Mouse (Mus musculus) cerebellum, adult 9-11 months (tissue): ENCODE measurements around the gene Olfr330.
"Not testable (repeated sequence)": the region's sequence is repeated elsewhere in the genome, so short reads cannot be mapped to it uniquely, and the experiment has no call there.

Experiments used
- DNase-seq: peaks from one replicate; pipeline ENCODE4 v3.0.0; 2022

Olfr330 gene

GRCm38 (mm10) chr11:58534736-58535135, at the start of gene Olfr330:
Olfr330 (minus strand) TSS chr11:58534836.
- DNase-seq, result not testable (repeated sequence)

DNA sequence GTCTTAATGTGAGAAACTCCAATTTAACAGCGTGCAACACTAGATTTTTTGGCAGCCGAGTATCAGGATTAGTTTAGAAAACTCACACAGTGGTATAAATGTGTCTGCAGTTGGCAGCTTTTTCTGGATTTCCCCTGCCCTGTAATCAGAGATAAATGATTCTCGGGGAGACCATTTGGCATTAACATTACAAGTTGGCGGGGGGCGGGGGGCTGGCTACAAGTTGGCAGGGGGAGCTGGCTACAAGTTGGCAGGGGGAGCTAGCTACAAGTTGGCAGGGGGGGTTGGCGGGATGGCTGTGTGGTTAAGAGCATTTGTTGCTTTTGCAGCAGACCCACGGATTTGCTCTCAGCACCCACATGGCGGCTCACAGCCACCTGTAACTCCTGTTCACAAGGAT, 44.0 kb upstream of the Olfr330 start:
- DNase-seq, result no peak

- DNase-seq, result no peak
These were observed 42.8 kb upstream of the Olfr330 start, which contains the start of gene Olfr325 for GRCm38 (mm10) chr11:58577430-58577829. Olfr325 (plus strand) TSS chr11:58577730.

- no peak for DNase-seq
These were observed 35.8 kb upstream of the Olfr330 start, which contains the start of gene Olfr224 for GRCm38 (mm10) chr11:58570405-58570804. Olfr224 (minus strand) TSS chr11:58570553.

- no peak for DNase-seq
These were observed 20.9 kb upstream of the Olfr330 start, which contains the start of gene Olfr328 for GRCm38 (mm10) chr11:58555536-58555935. Olfr328 (minus strand) TSS chr11:58555636.

- no peak for DNase-seq
These were observed 11.7 kb upstream of the Olfr330 start, which contains the start of gene Olfr329-ps for GRCm38 (mm10) chr11:58546322-58546721. Olfr329-ps (minus strand) TSS chr11:58546422.

GRCm38 (mm10) chr11:58519756-58520155, 14.9 kb downstream of the Olfr330 start:
- peak; percentile 34 for DNase-seq

GRCm38 (mm10) chr11:58518916-58519315, 15.7 kb downstream of the Olfr330 start:
- DNase-seq, result peak; percentile 63

GRCm38 (mm10) chr11:58509058-58509457, 25.6 kb downstream of the Olfr330 start:
- DNase-seq, result not testable (repeated sequence)

- not testable (repeated sequence) for DNase-seq
These were observed 32.2 kb downstream of the Olfr330 start, which contains the start of gene Olfr331 for GRCm38 (mm10) chr11:58502472-58502871. Olfr331 (minus strand) TSS chr11:58502572.

DNA sequence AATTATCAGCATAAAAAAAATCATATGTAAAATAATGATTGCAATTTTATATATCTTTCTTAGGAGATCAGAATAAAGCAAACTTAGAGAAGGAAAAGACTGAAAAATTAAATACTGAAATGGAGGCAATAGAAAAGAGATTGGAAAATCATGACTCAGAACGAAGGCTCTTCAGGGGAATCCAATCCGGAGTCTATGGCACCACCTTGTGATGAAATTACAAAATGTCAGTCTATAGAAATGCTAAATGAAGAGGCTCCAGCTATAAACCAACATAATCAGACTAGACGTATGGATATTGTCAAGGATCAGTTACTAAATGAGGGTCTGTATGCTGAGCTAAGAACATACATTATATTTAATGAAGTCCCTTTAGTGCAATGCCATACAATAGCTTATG, 35.3 kb downstream of the Olfr330 start:
- DNase-seq, result no peak

- DNase-seq, result no peak
These were observed 35.9 kb downstream of the Olfr330 start for GRCm38 (mm10) chr11:58498761-58499160.

DNA sequence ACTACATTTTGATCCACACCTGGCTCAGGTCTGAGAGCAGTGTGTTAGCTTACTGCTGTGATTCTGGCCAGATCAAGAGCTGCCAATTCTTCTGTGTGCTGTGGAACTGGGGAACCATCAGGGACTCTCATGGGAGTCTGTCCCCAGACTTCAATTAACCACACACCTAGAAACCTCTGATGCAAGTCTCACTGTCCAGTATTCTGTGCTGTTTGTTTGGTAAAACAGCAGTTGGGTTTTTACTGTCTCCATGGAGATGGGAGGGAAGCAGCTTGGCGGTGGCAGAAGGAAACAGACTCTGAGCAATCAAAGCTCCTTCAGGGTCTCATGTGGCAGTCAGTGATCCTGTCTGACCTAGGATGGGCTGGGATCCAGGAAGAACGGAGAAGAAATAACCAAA, 42.2 kb downstream of the Olfr330 start, which contains the start of gene Olfr332:
TSS of gene Olfr332 (minus strand) at position 101 of the 400 bp plus-strand sequence.
- DNase-seq, result no peak
